Mouse (Mus musculus) thymus, adult 2 months (tissue): Measurements from ENCODE around the gene Ccdc9b.

Experiments used
- CTCF ChIP-seq: fragments of 200-500 bp; IDR thresholded peaks from 2 replicates; pipeline ENCODE4 v1.5.1; 2012; ENCODE audit warnings: mild to moderate bottlenecking, control low read depth, low read length, moderate library complexity, borderline replicate concordance; ENCODE audit not compliant: control insufficient read depth, poor library complexity, insufficient read depth; ENCODE audit errors: extremely low read depth
- POLR2A ChIP-seq: fragments of 200-500 bp; IDR thresholded peaks from 2 replicates; pipeline ENCODE4 v1.6.1; 2012; ENCODE audit warnings: mild to moderate bottlenecking, low read length, control low read depth, moderate library complexity; ENCODE audit not compliant: control insufficient read depth, poor library complexity, insufficient read depth; ENCODE audit errors: extremely low read depth

DNA sequence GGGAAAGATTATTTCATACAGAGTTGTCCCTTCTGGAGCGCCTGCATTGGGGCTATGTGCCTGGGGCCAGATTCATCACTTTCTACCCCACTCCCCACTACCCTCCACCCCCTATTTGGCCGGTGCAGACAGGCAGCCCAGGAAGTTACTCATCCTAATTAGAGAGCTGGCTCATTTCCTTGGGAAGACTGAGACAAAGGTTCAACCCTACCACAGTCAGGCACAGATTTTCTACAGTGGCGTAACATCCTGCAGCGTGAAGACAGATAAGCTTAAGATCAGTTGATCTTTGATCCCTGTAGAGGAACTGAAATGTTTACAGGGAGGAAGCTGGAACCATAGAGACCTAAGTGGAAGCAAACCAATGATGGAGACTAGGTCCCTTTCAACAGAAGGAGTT is 19.8 kb upstream of the Ccdc9b start:
- TF ChIP-seq CTCF (no peak), POLR2A (no peak)
